Mouse (Mus musculus) adrenal gland (tissue): Measurements from ENCODE around the gene Hoxb2.

Source experiments
- intact Hi-C: fragments of 180-260 bp; cut with DNase I; formaldehyde crosslinking; loops from one replicate; pipeline ENCODE4 v1.15.1; 2025

The Hoxb2 gene

GRCm38 (mm10) chr11:96314671-96315343 is 35.5 kb upstream of the Hoxb2 start:
- intact Hi-C loops, result loop anchor here (5.0 kb wide), 1 partner anchor 37 kb away; the partner anchor contains the start of gene Hoxb2

GRCm38 (mm10) chr11:96315344-96315681 is 35.0 kb upstream of the Hoxb2 start:
- intact Hi-C loops, result loop anchor here (5.0 kb wide), 1 partner anchor 37 kb away; the partner anchor contains the start of gene Hoxb2

GRCm38 (mm10) chr11:96316696-96317607 is 33.4 kb upstream of the Hoxb2 start:
- intact Hi-C loops, result loop anchor here (5.0 kb wide), 1 partner anchor 35 kb away; the partner anchor contains the start of gene Hoxb2

- intact Hi-C loops, result loop anchor here (5.0 kb wide), 1 partner anchor 35 kb away; the partner anchor contains the start of gene Hoxb2
Measured at GRCm38 (mm10) chr11:96317608-96318367, 32.5 kb upstream of the Hoxb2 start, which contains the start of gene Hoxb4. Hoxb4 (plus strand) TSS chr11:96318267.

GRCm38 (mm10) chr11:96318368-96319070 is 31.8 kb upstream of the Hoxb2 start:
- intact Hi-C loops, result loop anchor here (5.0 kb wide), 1 partner anchor 34 kb away; the partner anchor contains the start of gene Hoxb2

GRCm38 (mm10) chr11:96319071-96319902 is 31.0 kb upstream of the Hoxb2 start:
- intact Hi-C loops, result loop anchor here (5.0 kb wide), 1 partner anchor 33 kb away; the partner anchor contains the start of gene Hoxb2

GRCm38 (mm10) chr11:96319910-96320309 is 30.4 kb upstream of the Hoxb2 start:
- intact Hi-C loops, result loop anchor here (5.0 kb wide), 1 partner anchor 32 kb away; the partner anchor contains the start of gene Hoxb2

- intact Hi-C loops, result no loop called here
Measured at GRCm38 (mm10) chr11:96320688-96321087, 29.6 kb upstream of the Hoxb2 start.

GRCm38 (mm10) chr11:96321846-96322245 is 28.5 kb upstream of the Hoxb2 start:
- intact Hi-C loops, result no loop called here

- intact Hi-C loops, result no loop called here
Measured at GRCm38 (mm10) chr11:96322738-96323137, 27.6 kb upstream of the Hoxb2 start.

GRCm38 (mm10) chr11:96323154-96323553 is 27.2 kb upstream of the Hoxb2 start, which contains the start of gene Hoxb3:
Hoxb3 (plus strand) TSS chr11:96323326.
- intact Hi-C loops, result no loop called here

- intact Hi-C loops, result loop anchor here (2.0 kb wide), 1 partner anchor 19 kb away; no protein-coding TSS in a partner anchor
Measured at GRCm38 (mm10) chr11:96324125-96324524, 26.2 kb upstream of the Hoxb2 start.

- intact Hi-C loops, result loop anchor here (2.0 kb wide), 1 partner anchor 18 kb away; no protein-coding TSS in a partner anchor
Measured at GRCm38 (mm10) chr11:96324965-96325364, 25.4 kb upstream of the Hoxb2 start.

GRCm38 (mm10) chr11:96325747-96326212 is 24.5 kb upstream of the Hoxb2 start:
- intact Hi-C loops, result loop anchor here (2.0 kb wide), 1 partner anchor 17 kb away; no protein-coding TSS in a partner anchor

GRCm38 (mm10) chr11:96326705-96327104 is 23.6 kb upstream of the Hoxb2 start:
- intact Hi-C loops, result no loop called here

GRCm38 (mm10) chr11:96327122-96327521 is 23.2 kb upstream of the Hoxb2 start:
- intact Hi-C loops, result no loop called here

GRCm38 (mm10) chr11:96327750-96328149 is 22.6 kb upstream of the Hoxb2 start:
- intact Hi-C loops, result no loop called here

GRCm38 (mm10) chr11:96328605-96329004 is 21.7 kb upstream of the Hoxb2 start:
- intact Hi-C loops, result no loop called here

- intact Hi-C loops, result no loop called here
Measured at GRCm38 (mm10) chr11:96332105-96332504, 18.2 kb upstream of the Hoxb2 start.
